Mouse (Mus musculus) kidney, adult 2 months (tissue): ENCODE results near the gene Ostf1. TPM values are rescaled to one million over a fixed set of nuclear protein-coding genes. Genes with fewer than 3 reads are reported as not detected.
A peak's percentile ranks its signal among the peaks of the same experiment; 100 is the strongest.

Experiments
- DNase-seq: peaks from one replicate; pipeline ENCODE4 v3.0.0; 2021
- H3K27ac ChIP-seq: fragments of 200-500 bp; 2 replicates; pipeline ENCODE4 v1.5.1; 2012; ENCODE audit warnings: low read depth, low read length, control low read depth, inconsistent platforms; ENCODE audit not compliant: insufficient read depth
- H3K27me3 ChIP-seq: fragments of 200-500 bp; replicated peaks from 2 replicates; pipeline ENCODE4 v1.6.1; 2012; ENCODE audit warnings: mild to moderate bottlenecking, moderate library complexity, low read length, inconsistent platforms; ENCODE audit not compliant: control insufficient read depth, insufficient read depth
- H3K36me3 ChIP-seq: fragments of 200-500 bp; 2 replicates; pipeline ENCODE4 v1.6.1; 2012; ENCODE audit warnings: mild to moderate bottlenecking, moderate library complexity, low read length, inconsistent platforms; ENCODE audit not compliant: control insufficient read depth, insufficient read depth
- H3K4me1 ChIP-seq: fragments of 200-500 bp; 2 replicates; pipeline ENCODE4 v1.6.1; 2011; ENCODE audit warnings: low read length; ENCODE audit not compliant: control insufficient read depth, insufficient read depth
- H3K4me3 ChIP-seq: fragments of 200-500 bp; 2 replicates; pipeline ENCODE4 v1.5.1; 2011; ENCODE audit warnings: mild to moderate bottlenecking, low read depth, low read length, control low read depth; ENCODE audit not compliant: insufficient read depth
- CTCF ChIP-seq: fragments of 200-500 bp; conservative IDR thresholded peaks from 2 replicates; pipeline ENCODE4 v1.5.1; 2011; ENCODE audit warnings: low read depth, mild to moderate bottlenecking, control low read depth, low read length, moderate library complexity, mixed read lengths; ENCODE audit not compliant: insufficient read depth, insufficient read length
- POLR2A ChIP-seq: fragments of 200-500 bp; IDR thresholded peaks from one replicate; pipeline ENCODE4 v1.6.1; 2011; ENCODE audit warnings: low read depth, low read length, control low read depth
- WGBS: fragments of 180-500 bp; shearing (Covaris S2); methylation state at CpG from one replicate; pipeline ENCODE4 v1.1.7; 2018; 5-methylcytosine and 5-hydroxymethylcytosine counted together
- polyA plus RNA-seq: library from polyadenylated mRNA; depleted of rRNA; stranded (reverse); fragments of >200 nt; gene quantifications from 2 replicates; pipeline ENCODE4 v1.2.3, GENCODE M21; 2012; rRNA removed

Ostf1 gene
- polyA plus RNA-seq, 1 experiment, result 80.0 TPM

DNA sequence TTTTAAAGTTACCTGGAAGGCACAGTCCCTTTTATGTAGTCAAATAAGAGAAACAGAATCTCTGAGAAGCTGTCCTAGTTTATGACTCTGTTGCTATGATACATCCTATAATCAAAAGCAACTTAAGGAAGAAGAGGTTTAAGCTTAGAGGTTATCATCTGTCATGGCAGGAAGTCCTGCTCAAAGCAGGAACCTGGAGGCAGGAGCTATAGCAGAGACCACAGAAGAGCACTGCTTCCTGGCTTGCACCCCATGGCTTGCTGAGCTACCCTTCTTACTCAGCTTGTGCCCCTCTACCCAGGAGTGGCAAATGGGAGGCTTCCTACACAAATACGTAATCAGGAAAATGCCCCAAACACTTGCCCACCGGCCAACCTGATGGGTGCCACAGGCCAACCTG is 76.0 kb downstream of the Ostf1 start:
- Histone ChIP-seq H3K4me1 (no peaks in the 10 kb centered on the region), H3K27ac (no peak overlapping the region), H3K36me3 (no peaks in the 10 kb centered on the region), H3K4me3 (no peak overlapping the region), H3K27me3 (no peaks in the 10 kb centered on the region)
- 84% methylated on average over 2 of the region's 2 CpGs for whole genome bisulfite sequencing
- TF ChIP-seq CTCF (no peak), POLR2A (no peak)
- no peak for DNase-seq

DNA sequence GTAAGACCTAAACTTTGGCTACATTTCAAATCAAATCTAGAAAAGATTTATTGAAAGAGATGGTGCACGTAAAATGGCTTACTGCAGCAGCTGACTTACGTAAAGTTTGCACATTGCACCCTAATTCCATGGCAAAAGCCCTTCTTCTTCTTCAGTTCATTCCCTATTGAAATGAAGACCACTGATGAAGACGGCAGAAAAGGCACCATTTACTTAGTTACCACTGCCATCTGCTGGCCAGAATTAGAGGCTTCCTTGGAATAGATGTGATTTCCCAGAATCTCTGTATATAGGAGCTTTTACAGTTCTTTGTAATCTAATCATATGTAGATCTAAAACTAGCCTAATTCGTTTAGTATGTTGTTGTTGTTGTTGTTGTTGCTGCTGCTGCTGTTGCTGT is 83.0 kb downstream of the Ostf1 start:
- DNase-seq, result peak; percentile 61
- TF ChIP-seq CTCF (0 out of 2 replicates have a peak, but pooled peaks have one; percentile 29), POLR2A (no peak)
- WGBS, result 2% methylated on average over 4 of the region's 4 CpGs

More for the DNA sequence above, 83.0 kb downstream of the Ostf1 start:
- Histone ChIP-seq H3K27ac (no peak overlapping the region), H3K27me3 (no peaks in the 10 kb centered on the region; the same call in 1 of the 2 replicates), H3K36me3 (no peaks in the 10 kb centered on the region), H3K4me1 (no peaks in the 10 kb centered on the region; the same call in 1 of the 2 replicates), H3K4me3 (no peak overlapping the region)

Other genes starting within 250 kb of the Ostf1 start
- 77.1 and 78.6 TPM in 2 replicates for gene Nmrk1, start 127 bp upstream of the Ostf1 start, polyA plus RNA-seq
- gene Carnmt1, start 38.9 kb upstream of the Ostf1 start, polyA plus RNA-seq, result 5.9 and 6.3 TPM in 2 replicates
- gene D030056L22Rik, start 81.4 kb upstream of the Ostf1 start, polyA plus RNA-seq, result 6.2 and 6.5 TPM in 2 replicates
- 1.9 TPM in 2 replicates for gene Trpm6, start 118.2 kb upstream of the Ostf1 start, polyA plus RNA-seq